Mouse (Mus musculus): ENCODE results near the gene Efemp2. TPM values are rescaled to one million over a fixed set of nuclear protein-coding genes. Genes with fewer than 3 reads are reported as not detected.
"Not testable (repeated sequence)": the region's sequence is repeated elsewhere in the genome, so short reads cannot be mapped to it uniquely, and the experiment has no call there.

Efemp2 gene
- polyA plus RNA-seq, 1 experiment from 2014 or later: 91.8 TPM

DNA sequence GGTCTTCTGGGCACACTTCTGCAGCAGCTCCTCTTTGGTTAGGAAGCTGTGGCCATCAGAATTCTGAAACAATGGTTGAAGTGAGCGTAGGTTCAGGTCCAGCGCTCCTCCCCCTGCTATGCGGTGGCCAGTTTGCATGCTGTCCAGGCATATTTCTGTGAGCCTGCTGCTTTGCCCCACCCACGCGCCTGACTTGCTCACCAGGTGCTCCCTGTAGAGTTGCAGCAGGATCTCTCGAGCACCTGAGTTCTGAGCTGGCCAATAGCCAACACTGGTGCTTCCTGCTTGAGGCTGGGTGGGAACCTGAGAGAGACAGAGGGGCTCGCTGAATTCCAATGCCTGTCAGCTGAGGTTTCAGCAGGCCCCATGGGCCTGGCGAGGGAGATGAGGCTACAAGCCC, 12.5 kb downstream of the Efemp2 start:
- H3K27ac ChIP-seq (ENCODE audit: low read length): peak overlapping the region; percentile 98
- no peak for ATAC-seq
- no peak overlapping the region for H3K4me3 ChIP-seq (ENCODE audit: low read depth, low read length)
- no peaks in the 10 kb centered on the region for H3K27me3 ChIP-seq (replicated peaks; ENCODE audit: insufficient read depth, low read length)
- H3K36me3 ChIP-seq (ENCODE audit: insufficient read depth, low read length): peaks cover 15% of the 10 kb centered on the region
- no peak overlapping the region for H3K9ac ChIP-seq (replicated peaks; ENCODE audit: low read depth)
- WGBS: 50% methylated on average over 8 of the region's 8 CpGs
- TF ChIP-seq CTCF (IDR thresholded peaks at IDR 0.05) (no peak), EP300 (IDR thresholded peaks at IDR 0.05) (no peak)
- DNase-seq (ENCODE audit: low spot score): peak; percentile 69
- H3K9me3 ChIP-seq (ENCODE audit: low read length): no peaks in the 10 kb centered on the region
- peaks cover 19% of the 10 kb centered on the region; the same call in 1 of the 2 replicates for H3K4me1 ChIP-seq (ENCODE audit: insufficient read depth, low read depth, low read length)
- no peak overlapping the region for H3K4me2 ChIP-seq (replicated peaks; ENCODE audit: low read depth, low read length)

GRCm38 (mm10) chr19:5486771-5487170, 13.0 kb downstream of the Efemp2 start:
- ATAC-seq: no peak
- 53% methylated on average over 4 of the region's 4 CpGs for WGBS
- TF ChIP-seq EP300 (IDR thresholded peaks at IDR 0.05) (no peak), CTCF (IDR thresholded peaks at IDR 0.05) (no peak)
- H3K4me3 ChIP-seq (ENCODE audit: low read depth, low read length): no peak overlapping the region
- peaks cover 12% of the 10 kb centered on the region for H3K36me3 ChIP-seq (ENCODE audit: insufficient read depth, low read length)
- peaks cover 19% of the 10 kb centered on the region; the same call in 1 of the 2 replicates for H3K4me1 ChIP-seq (ENCODE audit: insufficient read depth, low read depth, low read length)
- no peak overlapping the region for H3K9ac ChIP-seq (replicated peaks; ENCODE audit: low read depth)
- H3K27ac ChIP-seq (ENCODE audit: low read length): peak overlapping the region; percentile 98; the same call in 1 of the 2 replicates
- no peak overlapping the region for H3K4me2 ChIP-seq (replicated peaks; ENCODE audit: low read depth, low read length)
- H3K9me3 ChIP-seq (ENCODE audit: low read length): no peaks in the 10 kb centered on the region
- DNase-seq (ENCODE audit: low spot score): no peak
- H3K27me3 ChIP-seq (replicated peaks; ENCODE audit: insufficient read depth, low read length): no peaks in the 10 kb centered on the region

GRCm38 (mm10) chr19:5487768-5488550, 14.2 kb downstream of the Efemp2 start, which contains the start of gene Mus81:
Gene Mus81, minus strand, starts transcription at chr19:5488402.
- Histone ChIP-seq H3K9ac (replicated peaks; ENCODE audit: low read depth) (peak within 1 kb of the TSS; percentile 27), H3K4me1 (ENCODE audit: insufficient read depth, low read depth, low read length) (peaks cover 21% of the 10 kb centered on the region; the same call in 1 of the 2 replicates), H3K27me3 (replicated peaks; ENCODE audit: insufficient read depth, low read length) (no peaks in the 10 kb centered on the region), H3K4me2 (replicated peaks; ENCODE audit: low read depth, low read length) (peak within 1 kb of the TSS; percentile 69), H3K4me3 (ENCODE audit: low read depth, low read length) (peak within 1 kb of the TSS; percentile 39), H3K27ac (ENCODE audit: low read length) (peak within 1 kb of the TSS; percentile 98), H3K36me3 (ENCODE audit: insufficient read depth, low read length) (peaks cover 7% of the 10 kb centered on the region), H3K9me3 (ENCODE audit: low read length) (no peaks in the 10 kb centered on the region)
- ATAC-seq: peak; percentile 66
- TF ChIP-seq EP300 (IDR thresholded peaks at IDR 0.05) (peak; percentile 85; the same call in 1 of the 2 replicates), CTCF (IDR thresholded peaks at IDR 0.05) (peak; percentile 95)
- WGBS: 0% methylated on average over 39 of the region's 39 CpGs
- peak; percentile 99 for DNase-seq (ENCODE audit: low spot score)

GRCm38 (mm10) chr19:5488878-5489571, 15.3 kb downstream of the Efemp2 start:
- ATAC-seq: peak; percentile 79
- peak; percentile 99 for DNase-seq (ENCODE audit: low spot score)
- TF ChIP-seq EP300 (IDR thresholded peaks at IDR 0.05) (no peak), CTCF (IDR thresholded peaks at IDR 0.05) (peak; percentile 41)
- H3K4me2 ChIP-seq (replicated peaks; ENCODE audit: low read depth, low read length): peak overlapping the region; percentile 69
- peaks cover 9% of the 10 kb centered on the region for H3K36me3 ChIP-seq (ENCODE audit: insufficient read depth, low read length)
- peaks cover 21% of the 10 kb centered on the region; the same call in 1 of the 2 replicates for H3K4me1 ChIP-seq (ENCODE audit: insufficient read depth, low read depth, low read length)
- H3K4me3 ChIP-seq (ENCODE audit: low read depth, low read length): peak overlapping the region; percentile 39
- peak overlapping the region; percentile 98 for H3K27ac ChIP-seq (ENCODE audit: low read length)
- no peaks in the 10 kb centered on the region for H3K27me3 ChIP-seq (replicated peaks; ENCODE audit: insufficient read depth, low read length)
- peak overlapping the region; percentile 27; the same call in 1 of the 2 replicates for H3K9ac ChIP-seq (replicated peaks; ENCODE audit: low read depth)
- under 1% methylated on average over 26 of the region's 26 CpGs for WGBS
- H3K9me3 ChIP-seq (ENCODE audit: low read length): no peaks in the 10 kb centered on the region

DNA sequence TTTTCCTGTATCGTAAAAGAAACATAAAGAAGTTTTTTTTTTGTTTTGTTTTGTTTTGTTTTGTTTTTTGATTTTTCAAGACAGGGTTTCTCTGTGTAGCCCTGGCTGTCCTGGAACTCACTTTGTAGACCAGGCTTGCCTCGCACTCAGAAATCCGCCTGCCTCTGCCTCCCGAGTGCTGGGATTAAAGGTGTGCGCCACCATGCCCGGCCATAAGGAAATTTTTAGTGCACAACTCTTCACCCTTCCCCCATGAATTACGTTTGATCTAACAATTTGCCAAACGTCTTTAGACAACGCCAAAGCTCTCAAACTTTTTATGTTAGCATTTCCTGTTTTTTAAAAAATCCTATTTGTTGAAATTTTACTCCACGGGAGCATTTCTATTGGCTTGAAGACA, 16.0 kb downstream of the Efemp2 start:
- H3K27me3 ChIP-seq (replicated peaks; ENCODE audit: insufficient read depth, low read length); H3K9me3 ChIP-seq (ENCODE audit: low read length); H3K9ac ChIP-seq (replicated peaks; ENCODE audit: low read depth); ATAC-seq; DNase-seq (ENCODE audit: low spot score): not testable (repeated sequence)
- Histone ChIP-seq H3K4me2 (replicated peaks; ENCODE audit: low read depth, low read length) (peak overlapping the region; percentile 69; the same call in 1 of the 2 replicates), H3K4me3 (ENCODE audit: low read depth, low read length) (0 out of 2 replicates have a peak overlapping the region, but pooled peaks have one; percentile 94), H3K4me1 (ENCODE audit: insufficient read depth, low read depth, low read length) (peaks cover 21% of the 10 kb centered on the region; the same call in 1 of the 2 replicates), H3K36me3 (ENCODE audit: insufficient read depth, low read length) (peaks cover 13% of the 10 kb centered on the region), H3K27ac (ENCODE audit: low read length) (peak overlapping the region; percentile 98; the same call in 1 of the 2 replicates)
- 34% methylated on average over 10 of the region's 10 CpGs for WGBS

GRCm38 (mm10) chr19:5490313-5490897, 16.7 kb downstream of the Efemp2 start, which contains the start of gene Cfl1:
Gene Cfl1, plus strand, starts transcription at chr19:5490455.
- no peak for TF ChIP-seq EP300 (IDR thresholded peaks at IDR 0.05)
- TF ChIP-seq CTCF (IDR thresholded peaks at IDR 0.05): peak; percentile 35
- no peaks in the 10 kb centered on the region for H3K27me3 ChIP-seq (replicated peaks; ENCODE audit: insufficient read depth, low read length)

More at GRCm38 (mm10) chr19:5490313-5490897, 16.7 kb downstream of the Efemp2 start, which contains the start of gene Cfl1:
- peak; percentile 99 for DNase-seq (ENCODE audit: low spot score)
- Histone ChIP-seq H3K36me3 (ENCODE audit: insufficient read depth, low read length) (peaks cover 14% of the 10 kb centered on the region), H3K4me2 (replicated peaks; ENCODE audit: low read depth, low read length) (peak within 1 kb of the TSS; percentile 76), H3K9me3 (ENCODE audit: low read length) (no peaks in the 10 kb centered on the region), H3K4me3 (ENCODE audit: low read depth, low read length) (peak within 1 kb of the TSS; percentile 94), H3K4me1 (ENCODE audit: insufficient read depth, low read depth, low read length) (peaks cover 21% of the 10 kb centered on the region; the same call in 1 of the 2 replicates), H3K9ac (replicated peaks; ENCODE audit: low read depth) (peak within 1 kb of the TSS; percentile 96), H3K27ac (ENCODE audit: low read length) (peak within 1 kb of the TSS; percentile 98)
- peak; percentile 59 for ATAC-seq
- WGBS: 3% methylated on average over 58 of the region's 62 CpGs

Data from lung, postnatal 0 days (tissue).